Mouse (Mus musculus) urinary bladder, adult 2 months (tissue): Measurements from ENCODE around the gene Ccdc117. TPM values are rescaled to one million over a fixed set of nuclear protein-coding genes. Genes with fewer than 3 reads are reported as not detected.
A peak's percentile ranks its signal among the peaks of the same experiment; 100 is the strongest.
"Not testable (repeated sequence)": the region's sequence is repeated elsewhere in the genome, so short reads cannot be mapped to it uniquely, and the experiment has no call there.

ENCODE experiments used
- DNase-seq: peaks from one replicate; pipeline ENCODE4 v3.0.0; 2022; ENCODE audit warnings: low spot score
- polyA plus RNA-seq: library from polyadenylated mRNA; depleted of rRNA; stranded (reverse); fragments of >200 nt; gene quantifications from 2 replicates; pipeline ENCODE4 v1.2.3, GENCODE M21; 2012

The Ccdc117 gene
- polyA plus RNA-seq, 1 experiment: 13.5 TPM

- DNase-seq: no peak
Measured at GRCm38 (mm10) chr11:5530717-5531116, 11.3 kb downstream of the Ccdc117 start.

- DNase-seq: no peak
Measured at GRCm38 (mm10) chr11:5530172-5530571, 11.8 kb downstream of the Ccdc117 start.

GRCm38 (mm10) chr11:5528841-5529240 lies 13.1 kb downstream of the Ccdc117 start:
- DNase-seq: no peak

- no peak for DNase-seq
Measured at GRCm38 (mm10) chr11:5527865-5528523, 14.0 kb downstream of the Ccdc117 start.

- no peak for DNase-seq
Measured at GRCm38 (mm10) chr11:5526573-5527439, 15.2 kb downstream of the Ccdc117 start.

- DNase-seq: no peak
Measured at GRCm38 (mm10) chr11:5525418-5525817, 16.6 kb downstream of the Ccdc117 start.

GRCm38 (mm10) chr11:5522798-5523415 lies 19.1 kb downstream of the Ccdc117 start:
- DNase-seq: no peak

- DNase-seq: peak; percentile 64
Measured at GRCm38 (mm10) chr11:5521516-5522291, 20.3 kb downstream of the Ccdc117 start.

- DNase-seq: no peak
Measured at GRCm38 (mm10) chr11:5521266-5521515, 20.8 kb downstream of the Ccdc117 start.

GRCm38 (mm10) chr11:5520412-5521265 lies 21.3 kb downstream of the Ccdc117 start, which contains the start of gene Xbp1:
Gene Xbp1 (plus strand): TSS chr11:5520659.
- DNase-seq: peak; percentile 98

- no peak for DNase-seq
Measured at GRCm38 (mm10) chr11:5519681-5520080, 22.3 kb downstream of the Ccdc117 start.

- DNase-seq: no peak
Measured at GRCm38 (mm10) chr11:5517346-5517745, 24.6 kb downstream of the Ccdc117 start.

- no peak for DNase-seq
Measured at GRCm38 (mm10) chr11:5516617-5517016, 25.4 kb downstream of the Ccdc117 start.

GRCm38 (mm10) chr11:5516151-5516550 lies 25.8 kb downstream of the Ccdc117 start:
- no peak for DNase-seq

- DNase-seq: no peak
Measured at GRCm38 (mm10) chr11:5515655-5516054, 26.3 kb downstream of the Ccdc117 start.

GRCm38 (mm10) chr11:5515196-5515595 lies 26.8 kb downstream of the Ccdc117 start:
- DNase-seq: no peak

- DNase-seq: no peak
Measured at GRCm38 (mm10) chr11:5514091-5514490, 27.9 kb downstream of the Ccdc117 start.

- DNase-seq: no peak
Measured at GRCm38 (mm10) chr11:5512961-5513360, 29.0 kb downstream of the Ccdc117 start.

- DNase-seq: peak; percentile 42
Measured at GRCm38 (mm10) chr11:5512099-5512725, 29.8 kb downstream of the Ccdc117 start.

- DNase-seq: not testable (repeated sequence)
Measured at GRCm38 (mm10) chr11:5510686-5511085, 31.3 kb downstream of the Ccdc117 start.

- DNase-seq: no peak
Measured at GRCm38 (mm10) chr11:5510099-5510391, 31.9 kb downstream of the Ccdc117 start.
